Comparison of ENCODE assay signal across 7 mouse cellular contexts in the genomic region with DNA sequence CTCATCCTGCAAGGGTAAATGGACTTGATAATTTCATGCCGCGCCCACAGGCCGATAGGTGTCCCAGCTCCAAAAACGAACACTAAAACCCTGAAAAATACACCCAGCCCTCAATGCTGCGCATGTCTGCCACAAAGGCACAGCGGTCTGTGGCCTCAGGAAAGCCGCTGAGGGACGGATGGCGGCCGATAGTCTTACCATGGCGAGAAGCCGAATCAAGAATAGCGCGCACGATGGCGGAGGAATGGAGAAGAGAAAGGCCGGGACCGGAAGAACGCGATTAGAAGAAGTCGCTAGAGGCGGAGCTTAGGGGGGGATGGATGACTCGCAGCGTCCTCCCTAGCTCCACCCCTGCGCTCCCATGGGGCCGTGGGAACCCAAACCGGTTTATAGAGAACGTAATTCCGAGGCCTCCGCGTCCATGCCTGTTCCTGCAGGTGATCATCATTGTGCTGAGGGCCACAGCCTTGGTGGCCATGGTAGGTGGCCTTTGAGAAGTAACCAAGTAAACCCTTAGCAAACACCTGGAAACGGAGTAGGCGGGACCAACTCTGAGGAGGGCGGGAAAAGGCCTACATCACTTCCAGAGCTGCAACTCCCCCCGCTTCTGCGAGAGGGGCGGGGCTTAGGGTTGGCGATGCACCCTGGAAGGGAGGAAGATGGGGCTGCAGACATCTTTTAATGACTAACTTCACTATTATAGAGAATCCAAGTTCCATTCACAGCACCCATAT. TPM values are rescaled to one million over a fixed set of nuclear protein-coding genes. Genes with fewer than 3 reads are reported as not detected.
A peak's percentile ranks its signal among the peaks of the same experiment; 100 is the strongest.
DNase-seq lines count a peak whose midpoint lies in the region; ATAC-seq lines count a peak whose summit lies in the region.

A gene (minus strand): TSS at position 476 of the 734 bp plus-strand sequence.

- H3K4me1 ChIP-seq in intestine, embryonic 16.5 days (ENCODE audit: control insufficient read depth, insufficient read depth, low read length): no peaks in the 10 kb centered on the region
- peaks cover 5% of the 10 kb centered on the region; the same call in 1 of the 2 replicates for H3K4me1 ChIP-seq in midbrain, embryonic 11.5 days (ENCODE audit: control insufficient read depth, insufficient read depth, low read length)

- DNase-seq in adrenal gland, adult 2 months: peak; percentile 92
- DNase-seq in embryo, embryonic 11.5 days (ENCODE audit: low read depth, low spot score): peak; percentile 76
- peak; percentile 80 to 85 for DNase-seq in gastrocnemius, postnatal 36 days
- DNase-seq in left cerebral cortex, postnatal 36 days (ENCODE audit: low spot score in 2 of 2): peak; percentile 82 to 83
- peak; percentile 97 for DNase-seq in midbrain, embryonic 11.5 days (ENCODE audit: low spot score, missing footprints)
- peak; percentile 77 for DNase-seq in skeletal muscle tissue, adult 2 months (ENCODE audit: low read depth, low spot score)

- intact Hi-C loops in gastrocnemius, postnatal 36 days (cut with DNase I): no loop called here
- intact Hi-C loops in left cerebral cortex, postnatal 36 days (cut with DNase I): no loop called here

- peak within 1 kb of the TSS; percentile 65 for H3K4me2 ChIP-seq in intestine, embryonic 16.5 days (ENCODE audit: low read depth, low read length)
- peak within 1 kb of the TSS; percentile 71 for H3K4me2 ChIP-seq in midbrain, embryonic 11.5 days

- peak within 1 kb of the TSS; percentile 91 for H3K27ac ChIP-seq in intestine, embryonic 16.5 days (ENCODE audit: low read length)
- peak within 1 kb of the TSS; percentile 61 for H3K27ac ChIP-seq in midbrain, embryonic 11.5 days (ENCODE audit: low read depth, low read length)

- peak within 1 kb of the TSS; percentile 56 for H3K4me3 ChIP-seq in intestine, embryonic 16.5 days (ENCODE audit: low read length)
- H3K4me3 ChIP-seq in midbrain, embryonic 11.5 days (ENCODE audit: low read depth, low read length): peak within 1 kb of the TSS; percentile 57

- H3K9me3 ChIP-seq in intestine, embryonic 16.5 days (ENCODE audit: control insufficient read depth, low read length): no peaks in the 10 kb centered on the region
- no peaks in the 10 kb centered on the region for H3K9me3 ChIP-seq in midbrain, embryonic 11.5 days (ENCODE audit: control insufficient read depth, low read length)

- peak within 1 kb of the TSS; percentile 74 for H3K9ac ChIP-seq in intestine, embryonic 16.5 days (ENCODE audit: low read depth, low read length)
- peak within 1 kb of the TSS; percentile 78 for H3K9ac ChIP-seq in midbrain, embryonic 11.5 days (ENCODE audit: low read length)

- no peaks in the 10 kb centered on the region for H3K27me3 ChIP-seq in intestine, embryonic 16.5 days (replicated peaks; ENCODE audit: control insufficient read depth, insufficient read depth, low read length)
- H3K27me3 ChIP-seq in midbrain, embryonic 11.5 days (ENCODE audit: control insufficient read depth, insufficient read depth, low read length): no peaks in the 10 kb centered on the region

- peak; percentile 94 for ATAC-seq in intestine, embryonic 16.5 days
- peak; percentile 95 for ATAC-seq in midbrain, embryonic 11.5 days (ENCODE audit: low FRiP score)

- H3K36me3 ChIP-seq in intestine, embryonic 16.5 days (ENCODE audit: control insufficient read depth, insufficient read depth, low read length): no peaks in the 10 kb centered on the region
- no peaks in the 10 kb centered on the region for H3K36me3 ChIP-seq in midbrain, embryonic 11.5 days (ENCODE audit: control insufficient read depth, insufficient read depth, low read length)

- 9% methylated on average over 38 of the region's 38 CpGs for WGBS in intestine, embryonic 16.5 days
- 15% methylated on average over 38 of the region's 38 CpGs for WGBS in midbrain, embryonic 11.5 days

RNA-seq across cellular contexts. Expression of the gene that starts here (rescaled TPM):
- total RNA-seq in adrenal gland, adult 2 months (2021): 100 to 1,000 TPM; 544 to 632 TPM
- polyA plus RNA-seq in adrenal gland, adult 2 months (2012; rRNA removed): 3.7 and 4.4 TPM in 2 replicates
- total RNA-seq in gastrocnemius, postnatal 36 days (2021): 100 to 1,000 TPM; 221 to 256 TPM
- polyA plus RNA-seq in intestine, embryonic 16.5 days (2015; fragmentation: Nextera tagmentation; extraction: Ambion mirVana): 429 and 442 TPM in 2 replicates
- 100 to 1,000 TPM; 236 to 243 TPM for total RNA-seq in left cerebral cortex, postnatal 36 days (2021)
- 434 and 478 TPM in 2 replicates for polyA plus RNA-seq in midbrain, embryonic 11.5 days (2014; fragmentation: Nextera tagmentation; extraction: Ambion mirVana)

Comparison
In these comparisons a context has a peak if more than half of its experiments do, and no peak if none do; other contexts are left out.
1. Peak in every context shown above with its lines: DNase-seq, ATAC-seq, H3K4me3 ChIP-seq and H3K27ac ChIP-seq.
2. RNA of the gene that starts here (polyA plus RNA-seq): 434 to 478 TPM in midbrain, embryonic 11.5 days and 429 to 442 TPM in intestine, embryonic 16.5 days; 3.7 to 4.4 TPM in adrenal gland, adult 2 months; every median in the first group is over 10 times any median in the second.